Mouse (Mus musculus) G1E (cell line): ENCODE measurements at regions not wholly inside any gene's neighbourhood (a gene's known extent, or its start where the extent isn't known, plus 50 kb on each side); places are given as distances from the start of the nearest gene placed in this dataset.

ENCODE experiments used
- CTCF ChIP-seq: IDR thresholded peaks from 2 replicates; pipeline ENCODE4 v1.5.1; 2012; ENCODE audit warnings: low read depth, low read length, inconsistent platforms, mixed read lengths
- GATA2 ChIP-seq: IDR thresholded peaks from 2 replicates; pipeline ENCODE4 v1.6.1; 2012; ENCODE audit warnings: low read depth, low read length, inconsistent platforms, borderline replicate concordance

GRCm38 (mm10) chr5:45000996-45001395, 201.5 kb upstream of the Ldb2 start:
- TF ChIP-seq GATA2 (no peak), CTCF (no peak)
